In the genomic region with DNA sequence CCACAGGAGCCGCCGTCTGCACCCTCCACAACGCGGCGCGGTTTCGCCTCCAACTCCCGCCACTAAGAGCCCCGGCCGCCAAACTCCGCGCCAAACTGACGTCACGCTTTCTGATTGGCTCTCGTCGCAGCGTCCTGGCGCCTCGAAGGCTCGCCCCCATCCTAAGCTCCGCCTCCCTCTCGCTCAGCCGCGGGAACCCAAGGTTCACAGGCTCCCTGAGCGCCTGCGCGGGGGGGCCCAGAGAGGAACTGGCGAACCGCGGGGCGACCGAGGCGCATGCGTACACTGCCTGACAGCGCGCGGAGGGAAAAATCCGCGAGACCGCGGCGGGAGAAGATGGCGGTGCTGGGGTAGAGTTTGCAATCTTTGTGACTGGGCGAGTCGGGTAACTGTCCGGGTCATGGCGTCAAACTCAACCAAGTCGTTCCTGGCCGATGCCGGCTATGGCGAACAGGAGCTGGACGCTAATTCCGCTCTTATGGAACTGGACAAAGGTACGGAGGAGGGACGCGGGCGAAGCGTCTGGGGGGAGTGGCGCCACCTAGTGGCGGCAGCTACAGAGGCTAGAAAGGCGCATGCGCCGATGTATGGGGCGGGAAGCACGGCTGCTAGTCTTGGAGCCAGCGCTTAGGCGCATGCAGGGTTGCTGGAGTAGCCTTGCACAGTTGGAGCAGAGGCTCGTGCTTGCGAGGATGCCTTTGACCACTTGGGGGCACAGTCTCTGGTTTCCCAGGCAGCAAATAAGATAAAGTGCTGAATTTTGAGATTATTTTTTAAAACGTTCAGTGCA, we compare ENCODE assay signal across 8 mouse cellular contexts. TPM values are rescaled to one million over a fixed set of nuclear protein-coding genes. Genes with fewer than 3 reads are reported as not detected.
DNase-seq lines count a peak whose midpoint lies in the region; ATAC-seq lines count a peak whose summit lies in the region.

A gene (minus strand): TSS at position 87 of the 790 bp plus-strand sequence.
A gene (plus strand): TSS at position 179 of the 790 bp plus-strand sequence.

- peak; percentile 88 for ATAC-seq in inflammation-experienced regulatory T-cells, adult 6 months
- ATAC-seq in megakaryocyte-erythroid progenitor cell, adult 5-6 weeks (replicated peaks; ENCODE audit: low FRiP score, low TSS enrichment, poor library complexity, severe bottlenecking), result peak; percentile 89

- DNase-seq in adrenal gland, adult (ENCODE audit: inconsistent age in 2 of 2, low spot score in 1 of 2), result peak; percentile 100
- DNase-seq in embryo, embryonic 10.5 days (ENCODE audit: low spot score), result peak; percentile 100
- DNase-seq in gastrocnemius, postnatal 14 days, result peak; percentile 100
- DNase-seq in left cerebral cortex, postnatal 10 days (ENCODE audit: extremely low spot score in 1 of 2, low spot score in 2 of 2), result peak; percentile 98 to 100
- DNase-seq in right cerebral cortex, postnatal 25 days, result peak; percentile 99
- DNase-seq in urinary bladder, postnatal 4 days (ENCODE audit: low spot score in 2 of 2), result peak; percentile 100

- intact Hi-C loops in gastrocnemius, postnatal 14 days (cut with DNase I; ENCODE audit: low total_unique reads), result no loop called here
- intact Hi-C loops in left cerebral cortex, postnatal 10 days (cut with DNase I), result loop anchor here (5.0 kb wide), 2 partner anchors 152 to 242 kb away; no protein-coding TSS in a partner anchor

RNA-seq across cellular contexts. Expression of the first gene that starts in this region (rescaled TPM):
- 1 to 10 TPM in 1 of 2 experiments, under 1 TPM in 1; 1.00 to 2.0 TPM for total RNA-seq in gastrocnemius, postnatal 14 days (2021)
- polyA plus RNA-seq in inflammation-experienced regulatory T-cells, adult 6 months (2017; shearing (Covaris generic)), result 10 to 100 TPM in 1 of 3 experiments, 1 to 10 TPM in 2; 6.6 to 30.2 (median 8.4) TPM
- 1 to 10 TPM; 4.3 to 4.7 TPM for total RNA-seq in left cerebral cortex, postnatal 10 days (2021)
- 109 TPM in 2 replicates for total RNA-seq in megakaryocyte-erythroid progenitor cell, adult 5-6 weeks (2014; fragmentation: Nextera tagmentation)
- total RNA-seq in megakaryocyte-erythroid progenitor cell, adult 5-6 weeks (2017), result 83.5 and 88.3 TPM in 2 replicates

RNA-seq across cellular contexts. Expression of the second gene that starts in this region (rescaled TPM):
- total RNA-seq in gastrocnemius, postnatal 14 days (2021), result 10 to 100 TPM; 10.1 TPM
- 10 to 100 TPM; 36.3 to 43.1 (median 40.9) TPM for polyA plus RNA-seq in inflammation-experienced regulatory T-cells, adult 6 months (2017; shearing (Covaris generic))
- total RNA-seq in left cerebral cortex, postnatal 10 days (2021), result 10 to 100 TPM; 33.1 to 35.2 TPM
- total RNA-seq in megakaryocyte-erythroid progenitor cell, adult 5-6 weeks (2014; fragmentation: Nextera tagmentation), result 74.9 and 91.0 TPM in 2 replicates
- 78.2 and 79.8 TPM in 2 replicates for total RNA-seq in megakaryocyte-erythroid progenitor cell, adult 5-6 weeks (2017)

Comparison
In these comparisons a context has a peak if more than half of its experiments do, and no peak if none do; other contexts are left out.
1. Peak in every context shown above with its lines: DNase-seq and ATAC-seq.
2. RNA of the first gene that starts in this region (total RNA-seq): 83.5 to 109 TPM in megakaryocyte-erythroid progenitor cell, adult 5-6 weeks; 4.3 to 4.7 TPM in left cerebral cortex, postnatal 10 days and 1.00 to 2.0 TPM in gastrocnemius, postnatal 14 days; every median in the first group is over 10 times any median in the second.